Mouse (Mus musculus): ENCODE results near the gene Ficd. TPM values are rescaled to one million over a fixed set of nuclear protein-coding genes. Genes with fewer than 3 reads are reported as not detected.

The Ficd gene
- polyA plus RNA-seq (2017; shearing (Covaris generic)) = 1 to 10 TPM; 3.3 to 5.2 TPM

- ATAC-seq = peak; percentile 97
Observed at GRCm38 (mm10) chr5:113735345-113736112, at the start of gene Ficd. TSS of gene Ficd (plus strand) at chr5:113735803.

GRCm38 (mm10) chr5:113687514-113687913, 48.1 kb upstream of the Ficd start:
- no peak for ATAC-seq

- ATAC-seq = no peak
Observed at GRCm38 (mm10) chr5:113690069-113690548, 45.5 kb upstream of the Ficd start.

- no peak for ATAC-seq
Observed at GRCm38 (mm10) chr5:113690866-113691265, 44.7 kb upstream of the Ficd start.

- ATAC-seq = no peak
Observed at GRCm38 (mm10) chr5:113693196-113693755, 42.3 kb upstream of the Ficd start.

GRCm38 (mm10) chr5:113694000-113694399, 41.6 kb upstream of the Ficd start:
- no peak for ATAC-seq

GRCm38 (mm10) chr5:113694415-113694814, 41.2 kb upstream of the Ficd start:
- no peak for ATAC-seq

GRCm38 (mm10) chr5:113700388-113701023, 35.1 kb upstream of the Ficd start:
- no peak for ATAC-seq

- no peak for ATAC-seq
Observed at GRCm38 (mm10) chr5:113703803-113704585, 31.6 kb upstream of the Ficd start.

- no peak for ATAC-seq
Observed at GRCm38 (mm10) chr5:113712861-113713260, 22.7 kb upstream of the Ficd start.

GRCm38 (mm10) chr5:113716581-113717388, 18.8 kb upstream of the Ficd start:
- no peak for ATAC-seq

- ATAC-seq = no peak
Observed at GRCm38 (mm10) chr5:113719221-113719661, 16.4 kb upstream of the Ficd start.

GRCm38 (mm10) chr5:113722224-113723013, 13.2 kb upstream of the Ficd start:
- ATAC-seq = no peak

GRCm38 (mm10) chr5:113723567-113724237, 11.9 kb upstream of the Ficd start:
- no peak for ATAC-seq

GRCm38 (mm10) chr5:113724446-113724845, 11.2 kb upstream of the Ficd start, which contains the start of gene 1700069L16Rik:
TSS of gene 1700069L16Rik (minus strand) at chr5:113724772.
- ATAC-seq = no peak

GRCm38 (mm10) chr5:113725417-113725816, 10.2 kb upstream of the Ficd start:
- no peak for ATAC-seq

- no peak for ATAC-seq
Observed at GRCm38 (mm10) chr5:113726618-113727017, 9.0 kb upstream of the Ficd start.

- ATAC-seq = no peak
Observed at GRCm38 (mm10) chr5:113727238-113727637, 8.4 kb upstream of the Ficd start.

GRCm38 (mm10) chr5:113728011-113728410, 7.6 kb upstream of the Ficd start:
- no peak for ATAC-seq

GRCm38 (mm10) chr5:113728691-113729090, 6.9 kb upstream of the Ficd start:
- ATAC-seq = no peak

Data from activated CD4-positive, CD25-positive, alpha-beta regulatory T cell, adult 4 months (primary cell).